Mouse (Mus musculus) neural tube, embryonic 11.5 days (tissue): ENCODE data around the gene Btrc. TPM values are rescaled to one million over a fixed set of nuclear protein-coding genes. Genes with fewer than 3 reads are reported as not detected.

ENCODE experiments used
- ATAC-seq: fragments of 200-750 bp; cut with Nextera tagmentation; 2 replicates; pipeline ENCODE4 v1.8.0; 2017; ENCODE audit warnings: moderate number of reproducible peaks, mild to moderate bottlenecking, moderate TSS enrichment, moderate library complexity; ENCODE audit not compliant: insufficient read depth, low FRiP score, low TSS enrichment
- DNase-seq: peaks from one replicate; pipeline ENCODE4 v3.0.0-alpha.2; 2015; ENCODE audit warnings: low spot score
- H3K27ac ChIP-seq: fragments of 300-500 bp; sonication (generic); 2 replicates; pipeline ENCODE4 v1.5.1; 2014; ENCODE audit warnings: low read depth, mild to moderate bottlenecking, low read length
- H3K27me3 ChIP-seq: fragments of 300-500 bp; sonication (generic); 2 replicates; pipeline ENCODE4 v1.6.1; 2014; ENCODE audit warnings: mild to moderate bottlenecking, low read length, mixed read lengths; ENCODE audit not compliant: control insufficient read depth, insufficient read depth
- H3K36me3 ChIP-seq: fragments of 300-500 bp; sonication (generic); 2 replicates; pipeline ENCODE4 v1.6.1; 2014; ENCODE audit warnings: mild to moderate bottlenecking, low read length, moderate library complexity, mixed read lengths; ENCODE audit not compliant: control insufficient read depth, insufficient read depth
- H3K4me1 ChIP-seq: fragments of 300-500 bp; sonication (generic); 2 replicates; pipeline ENCODE4 v1.6.1; 2014; ENCODE audit warnings: low read length, mixed read lengths; ENCODE audit not compliant: control insufficient read depth, insufficient read depth
- H3K4me2 ChIP-seq: fragments of 300-500 bp; sonication (generic); 2 replicates; pipeline ENCODE4 v1.6.1; 2014; ENCODE audit warnings: low read depth, mild to moderate bottlenecking, moderate library complexity
- H3K4me3 ChIP-seq: fragments of 300-500 bp; sonication (generic); 2 replicates; pipeline ENCODE4 v1.5.1; 2014; ENCODE audit warnings: low read depth, low read length
- H3K9ac ChIP-seq: fragments of 300-500 bp; sonication (generic); 2 replicates; pipeline ENCODE4 v1.6.1; 2014; ENCODE audit warnings: mild to moderate bottlenecking, low read length
- H3K9me3 ChIP-seq: fragments of 300-500 bp; sonication (generic); 2 replicates; pipeline ENCODE4 v1.6.1; 2016; ENCODE audit warnings: low read length; ENCODE audit not compliant: control insufficient read depth
- WGBS: fragments of 180-500 bp; shearing (Covaris S2); extraction: QIAGEN DNeasy Blood & Tissue Kit; methylation state at CpG from one replicate; pipeline ENCODE4 v1.1.7; 2014; 5-methylcytosine and 5-hydroxymethylcytosine counted together
- polyA plus RNA-seq: library from polyadenylated mRNA; unstranded; fragments of >200 nt; fragmentation: Nextera tagmentation; extraction: Ambion mirVana; gene quantifications from 2 replicates; pipeline ENCODE4 v1.2.1, GENCODE M21; 2014

Btrc gene
- polyA plus RNA-seq, 1 experiment from 2014 or later, result 68.4 TPM

DNA sequence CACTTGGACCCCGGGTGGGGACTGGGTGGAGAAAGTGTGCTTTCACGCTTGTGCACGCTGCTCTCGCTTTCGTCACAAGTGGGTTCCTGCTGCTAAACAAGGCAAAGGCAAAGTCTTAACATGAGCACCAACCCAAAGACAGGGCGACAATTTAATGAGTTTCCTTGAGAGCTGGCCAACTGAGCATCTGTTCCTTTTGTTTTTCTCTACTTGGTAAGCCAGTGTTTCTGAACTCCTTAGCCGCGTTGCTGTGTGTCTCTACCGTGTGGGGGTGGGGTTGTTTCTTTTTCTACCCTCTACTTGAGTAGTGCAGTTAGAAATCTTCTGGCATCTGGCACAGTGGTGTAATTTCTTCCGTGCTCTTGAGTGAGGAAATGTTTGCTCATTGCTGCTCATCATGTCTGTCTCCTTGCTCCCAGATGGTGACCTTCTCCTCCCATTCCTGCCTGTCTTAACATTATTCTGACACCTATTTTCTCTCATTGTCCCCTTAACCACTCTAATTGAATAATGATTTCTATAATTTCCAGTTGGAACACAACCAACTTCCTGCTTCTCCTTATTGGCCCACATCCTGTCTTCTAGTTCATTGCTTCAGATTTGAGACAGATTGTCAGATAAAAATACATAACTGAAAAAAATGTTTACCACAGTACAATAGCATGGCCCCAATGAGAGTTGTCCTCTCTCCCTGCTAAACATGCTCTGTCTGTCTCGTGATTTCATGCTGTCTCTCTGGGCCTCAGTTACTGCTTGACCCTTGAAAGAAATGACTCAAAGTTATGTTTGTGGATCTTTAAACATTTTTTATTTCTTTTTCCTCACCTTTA, 109.4 kb downstream of the Btrc start:
- DNase-seq (no peak), ATAC-seq (no peak)
- H3K27ac ChIP-seq, result no peak overlapping the region
- no peaks in the 10 kb centered on the region for H3K27me3 ChIP-seq
- no peaks in the 10 kb centered on the region for H3K36me3 ChIP-seq
- no peak overlapping the region for H3K9ac ChIP-seq
- H3K4me3 ChIP-seq, result no peak overlapping the region
- peaks cover 7% of the 10 kb centered on the region; the same call in 1 of the 2 replicates for H3K4me1 ChIP-seq
- no peaks in the 10 kb centered on the region for H3K9me3 ChIP-seq
- no peak overlapping the region for H3K4me2 ChIP-seq
- WGBS, result 53% methylated on average over 11 of the region's 11 CpGs

DNA sequence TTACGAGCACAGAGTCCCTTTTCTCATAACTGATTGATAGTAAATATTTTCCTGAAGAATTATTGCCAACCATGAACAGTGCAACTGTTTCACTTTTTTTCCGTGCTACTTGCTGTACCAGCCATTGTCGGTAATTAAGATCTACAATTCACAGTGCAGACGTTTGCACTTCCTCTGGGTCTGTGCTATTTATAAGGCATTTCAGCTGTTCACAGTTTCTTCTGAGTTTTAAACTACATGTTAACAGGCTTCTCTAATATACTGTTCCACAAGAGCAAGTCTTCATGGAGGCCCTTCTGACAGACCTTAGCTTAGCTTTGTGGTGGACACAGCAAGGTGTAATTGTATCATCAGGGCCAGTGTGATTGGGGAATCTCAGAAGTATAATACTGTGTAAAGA, 111.2 kb downstream of the Btrc start:
- H3K36me3 ChIP-seq, result no peaks in the 10 kb centered on the region
- H3K4me1 ChIP-seq, result peaks cover 7% of the 10 kb centered on the region; the same call in 1 of the 2 replicates
- no peak overlapping the region for H3K9ac ChIP-seq
- DNase-seq (no peak), ATAC-seq (no peak)
- H3K27ac ChIP-seq, result no peak overlapping the region
- H3K9me3 ChIP-seq, result no peaks in the 10 kb centered on the region
- H3K4me3 ChIP-seq, result no peak overlapping the region
- WGBS, result 79% methylated on average over 4 of the region's 4 CpGs
- no peak overlapping the region for H3K4me2 ChIP-seq
- H3K27me3 ChIP-seq, result no peaks in the 10 kb centered on the region

DNA sequence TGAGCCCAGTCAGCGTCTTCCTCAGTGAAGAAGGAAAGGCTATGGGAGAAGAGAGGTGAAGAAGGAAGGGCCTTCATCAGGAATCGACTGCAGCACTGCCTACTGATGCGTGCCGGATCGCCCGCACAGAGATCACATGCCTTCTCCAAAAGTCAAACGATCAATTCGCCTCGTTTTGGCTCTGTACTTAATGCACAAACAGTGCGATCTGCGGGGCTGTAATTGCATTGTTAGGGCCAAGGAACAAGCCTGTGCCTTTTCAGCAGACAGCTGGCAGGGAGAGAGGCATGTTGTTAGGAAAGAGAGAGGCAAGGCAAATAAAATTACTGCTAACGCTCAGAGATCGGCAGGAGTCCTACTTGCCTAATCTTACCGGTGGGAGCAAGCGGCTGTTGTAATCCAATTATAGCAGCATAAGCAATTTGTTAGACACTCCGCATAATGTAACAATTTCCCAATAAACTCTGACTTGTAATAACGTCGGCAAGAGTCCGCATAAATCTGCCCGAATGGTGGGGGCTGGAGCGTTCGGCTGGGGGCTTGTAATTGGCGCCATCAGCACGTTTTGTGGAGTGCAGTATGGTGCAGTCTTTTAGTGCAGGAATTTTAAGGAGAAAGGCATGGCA, 112.5 kb downstream of the Btrc start:
- Histone ChIP-seq H3K4me1 (peaks cover 7% of the 10 kb centered on the region; the same call in 1 of the 2 replicates), H3K27ac (peak overlapping the region; percentile 0; the same call in 1 of the 2 replicates), H3K4me2 (peak overlapping the region; percentile 19), H3K9me3 (no peaks in the 10 kb centered on the region), H3K27me3 (no peaks in the 10 kb centered on the region), H3K9ac (no peak overlapping the region), H3K36me3 (no peaks in the 10 kb centered on the region), H3K4me3 (no peak overlapping the region)
- peak; percentile 14 for DNase-seq
- no peak for ATAC-seq
- 45% methylated on average over 24 of the region's 24 CpGs for WGBS

DNA sequence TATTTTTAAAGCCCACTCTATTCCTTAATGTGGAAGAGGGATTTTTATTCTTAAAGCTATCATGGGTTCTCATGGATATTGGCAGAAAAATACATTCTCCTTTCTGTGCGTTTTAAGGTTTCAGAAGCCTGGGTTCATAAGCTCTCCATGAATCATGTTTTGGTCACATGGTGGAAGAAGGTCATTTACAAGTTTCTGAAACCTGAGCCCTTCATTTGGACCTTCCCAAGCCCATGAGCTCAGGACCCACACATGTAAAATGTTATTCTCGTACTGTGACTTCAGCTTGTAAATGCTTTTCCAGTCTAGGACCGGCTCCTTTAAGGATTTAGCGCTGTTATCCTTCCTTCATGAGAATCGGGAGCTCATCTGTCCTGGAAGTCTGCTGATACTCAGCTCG, 116.0 kb downstream of the Btrc start:
- WGBS, result 88% methylated on average over 6 of the region's 6 CpGs
- Histone ChIP-seq H3K9me3 (no peaks in the 10 kb centered on the region), H3K9ac (no peak overlapping the region), H3K4me3 (no peak overlapping the region), H3K27me3 (no peaks in the 10 kb centered on the region), H3K4me1 (peaks cover 4% of the 10 kb centered on the region; the same call in 1 of the 2 replicates), H3K27ac (no peak overlapping the region), H3K36me3 (no peaks in the 10 kb centered on the region), H3K4me2 (no peak overlapping the region)
- no peak for DNase-seq
- no peak for ATAC-seq

DNA sequence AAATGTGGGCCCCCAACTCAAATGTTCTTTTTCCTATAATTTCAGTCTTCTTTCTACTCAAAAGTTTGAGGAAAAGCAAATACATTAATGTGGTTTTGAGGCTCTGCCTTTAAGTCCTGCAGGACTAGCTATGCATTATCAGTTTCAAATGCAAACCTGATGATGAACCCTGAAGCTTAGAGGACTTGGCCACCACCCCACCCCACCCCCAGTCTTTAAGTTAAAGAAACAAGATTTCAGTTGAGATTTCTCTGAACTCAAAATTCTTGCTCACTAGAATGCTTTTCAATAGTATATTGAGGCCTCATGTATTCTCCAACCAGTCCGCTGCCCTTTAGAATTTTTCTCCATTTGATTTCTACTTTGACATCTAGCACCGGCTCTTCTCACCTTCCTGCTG, 117.0 kb downstream of the Btrc start:
- no peak overlapping the region for H3K27ac ChIP-seq
- ATAC-seq, result no peak
- 89% methylated on average over 2 of the region's 2 CpGs for WGBS
- DNase-seq, result no peak
- peaks cover 4% of the 10 kb centered on the region; the same call in 1 of the 2 replicates for H3K4me1 ChIP-seq
- no peaks in the 10 kb centered on the region for H3K27me3 ChIP-seq
- H3K9ac ChIP-seq, result no peak overlapping the region
- no peak overlapping the region for H3K4me2 ChIP-seq
- H3K4me3 ChIP-seq, result no peak overlapping the region
- no peaks in the 10 kb centered on the region for H3K9me3 ChIP-seq
- no peaks in the 10 kb centered on the region for H3K36me3 ChIP-seq

DNA sequence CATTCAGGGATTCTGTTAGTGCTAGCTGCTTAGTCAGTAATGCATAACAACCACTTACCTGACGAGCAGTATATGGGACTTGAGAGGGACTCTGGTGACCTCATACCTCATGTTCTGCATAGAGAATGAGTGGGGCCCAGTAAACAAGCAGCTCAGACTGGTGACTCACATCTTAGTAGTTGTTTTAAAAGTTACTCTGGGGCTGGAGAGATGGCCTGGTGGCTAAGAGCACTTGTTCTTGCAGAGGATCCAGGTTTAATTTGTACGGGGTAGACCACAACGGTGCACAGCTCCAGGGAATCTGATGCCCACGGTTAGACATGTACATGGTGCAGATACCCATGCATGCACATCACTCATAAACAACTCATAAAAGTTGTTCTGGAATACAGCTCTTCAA, 117.4 kb downstream of the Btrc start:
- H3K4me3 ChIP-seq, result no peak overlapping the region
- ATAC-seq, result no peak
- H3K27ac ChIP-seq, result no peak overlapping the region
- no peaks in the 10 kb centered on the region for H3K27me3 ChIP-seq
- H3K9me3 ChIP-seq, result no peaks in the 10 kb centered on the region
- H3K4me2 ChIP-seq, result no peak overlapping the region
- no peaks in the 10 kb centered on the region for H3K36me3 ChIP-seq
- peaks cover under 1% of the 10 kb centered on the region; the same call in 1 of the 2 replicates for H3K4me1 ChIP-seq
- 90% methylated on average over 4 of the region's 4 CpGs for WGBS
- H3K9ac ChIP-seq, result no peak overlapping the region
- no peak for DNase-seq

DNA sequence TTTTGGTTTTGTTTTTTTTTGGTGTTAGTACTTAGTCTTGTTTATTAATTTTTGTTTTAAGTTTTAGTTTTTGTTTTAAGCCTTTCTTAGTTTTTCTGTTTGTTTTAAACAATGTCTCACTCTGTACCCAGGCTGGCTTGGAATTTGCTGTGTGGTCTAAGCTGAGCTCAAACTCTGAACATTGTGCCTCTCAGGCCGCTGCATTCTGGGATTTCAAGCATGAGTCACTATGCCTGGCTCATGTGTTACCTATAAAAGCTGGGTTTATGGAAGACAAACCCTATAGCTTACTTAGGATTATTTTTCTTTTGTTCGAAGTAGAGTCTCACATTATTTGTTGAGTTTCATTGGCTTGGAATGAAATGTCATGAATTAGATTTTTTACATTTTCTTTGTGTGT, 119.9 kb downstream of the Btrc start:
- no peak overlapping the region for H3K4me3 ChIP-seq
- no peak for DNase-seq
- no peak overlapping the region for H3K4me2 ChIP-seq
- no peak for ATAC-seq
- no peaks in the 10 kb centered on the region for H3K36me3 ChIP-seq
- no peaks in the 10 kb centered on the region for H3K9me3 ChIP-seq
- H3K27me3 ChIP-seq, result no peaks in the 10 kb centered on the region
- H3K9ac ChIP-seq, result no peak overlapping the region
- H3K27ac ChIP-seq, result no peak overlapping the region
- WGBS, result 90% methylated on average over 2 of the region's 2 CpGs
- H3K4me1 ChIP-seq, result no peaks in the 10 kb centered on the region

DNA sequence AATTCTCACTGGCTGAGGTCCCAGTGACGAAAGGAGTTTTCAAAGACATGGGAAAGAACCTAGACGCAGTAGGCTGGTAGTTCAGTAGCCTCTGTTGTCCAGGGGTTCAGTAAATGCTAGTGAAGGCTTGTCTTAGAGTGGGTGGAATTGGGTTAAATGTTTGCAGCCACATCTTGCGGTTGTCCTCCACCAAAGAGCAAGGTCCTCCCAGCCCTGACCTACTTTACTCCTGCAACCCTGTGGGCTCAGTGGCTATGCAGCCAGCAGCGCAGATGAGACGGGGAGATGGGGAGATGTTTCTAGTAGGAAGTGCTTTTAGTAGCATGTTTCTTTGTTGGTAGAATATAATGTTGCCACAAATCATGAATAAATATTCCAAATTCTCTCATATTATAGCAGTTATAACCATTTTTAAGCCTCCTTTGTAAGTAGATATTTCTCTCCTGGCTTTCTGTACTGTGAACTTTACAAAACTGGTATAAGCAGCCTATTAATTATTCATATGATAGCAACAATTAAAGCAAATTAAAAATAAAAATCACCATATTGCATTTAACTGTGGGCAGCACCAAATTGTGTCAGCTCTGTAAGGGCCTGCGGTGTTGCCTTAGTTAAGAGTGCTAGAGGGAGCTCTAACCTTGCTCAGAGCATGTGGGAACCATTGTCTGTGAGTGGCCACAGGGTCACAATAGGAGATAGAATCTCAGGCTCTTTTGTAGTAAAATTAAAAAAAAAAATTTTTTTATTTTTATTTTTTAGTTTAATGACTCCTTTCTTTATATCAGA, 122.9 kb downstream of the Btrc start:
- no peaks in the 10 kb centered on the region for H3K27me3 ChIP-seq
- ATAC-seq (no peak), DNase-seq (no peak)
- no peaks in the 10 kb centered on the region for H3K9me3 ChIP-seq
- H3K4me3 ChIP-seq, result no peak overlapping the region
- H3K36me3 ChIP-seq, result no peaks in the 10 kb centered on the region
- 85% methylated on average over 6 of the region's 6 CpGs for WGBS
- no peak overlapping the region for H3K4me2 ChIP-seq
- H3K9ac ChIP-seq, result no peak overlapping the region
- no peak overlapping the region for H3K27ac ChIP-seq
- H3K4me1 ChIP-seq, result no peaks in the 10 kb centered on the region
